ENCODE assay signal across 9 mouse cellular contexts in genomic region chr12:74293624-74294023, GRCm38 (mm10). TPM values are rescaled to one million over a fixed set of nuclear protein-coding genes. Genes with fewer than 3 reads are reported as not detected.
DNase-seq lines count a peak whose midpoint lies in the region; ATAC-seq and TF ChIP-seq lines count a peak whose summit lies in the region.
"Had no signal": no experiment of that assay in that cellular context is flagged by ENCODE, and none has a peak within 500 bp of the region (broad histone marks: within the 10 kb centered on the region; RNA-seq: fewer than 3 reads in every experiment).

No protein-coding gene starts in this region.

- H3K36me3 ChIP-seq in kidney, postnatal 0 days (ENCODE audit: insufficient read depth, low read length) = no peaks in the 10 kb centered on the region
- no peaks in the 10 kb centered on the region for H3K36me3 ChIP-seq in kidney, embryonic 16.5 days (ENCODE audit: insufficient read depth, low read length)
- no peaks in the 10 kb centered on the region for H3K36me3 ChIP-seq in G1E (replicated peaks)
- H3K36me3 ChIP-seq in forebrain, embryonic 12.5 days (replicated peaks) = no peaks in the 10 kb centered on the region
- H3K36me3 ChIP-seq: liver, embryonic 15.5 days had no signal

- no peaks in the 10 kb centered on the region for H3K9me3 ChIP-seq in kidney, postnatal 0 days (replicated peaks; ENCODE audit: low read length)
- no peaks in the 10 kb centered on the region for H3K9me3 ChIP-seq in kidney, embryonic 16.5 days (ENCODE audit: low read length)
- peaks cover 22% of the 10 kb centered on the region for H3K9me3 ChIP-seq in G1E (replicated peaks)
- no peaks in the 10 kb centered on the region for H3K9me3 ChIP-seq in forebrain, embryonic 12.5 days
- H3K9me3 ChIP-seq: liver, embryonic 15.5 days had no signal

- no peaks in the 10 kb centered on the region for H3K4me1 ChIP-seq in kidney, postnatal 0 days (replicated peaks; ENCODE audit: insufficient read depth, low read length)
- H3K4me1 ChIP-seq in kidney, embryonic 16.5 days (ENCODE audit: insufficient read depth, low read length) = no peaks in the 10 kb centered on the region
- H3K4me1 ChIP-seq in G1E (ENCODE audit: insufficient read depth, low read depth, low read length) = no peaks in the 10 kb centered on the region
- peaks cover 4% of the 10 kb centered on the region; the same call in 1 of the 2 replicates for H3K4me1 ChIP-seq in forebrain, embryonic 12.5 days
- H3K4me1 ChIP-seq: liver, embryonic 15.5 days had no signal

- no peak overlapping the region for H3K27ac ChIP-seq in kidney, postnatal 0 days
- no peak overlapping the region for H3K27ac ChIP-seq in kidney, embryonic 16.5 days (ENCODE audit: low read length)
- no peak overlapping the region for H3K27ac ChIP-seq in forebrain, embryonic 12.5 days
- H3K27ac ChIP-seq: liver, embryonic 15.5 days had no signal

- H3K27me3 ChIP-seq in kidney, postnatal 0 days (ENCODE audit: insufficient read depth, low read length) = no peaks in the 10 kb centered on the region
- H3K27me3 ChIP-seq in kidney, embryonic 16.5 days (ENCODE audit: insufficient read depth, low read length) = peaks cover 4% of the 10 kb centered on the region; the same call in 1 of the 2 replicates
- H3K27me3 ChIP-seq in G1E (ENCODE audit: insufficient read depth, low read length) = no peaks in the 10 kb centered on the region
- H3K27me3 ChIP-seq in forebrain, embryonic 12.5 days = no peaks in the 10 kb centered on the region
- H3K27me3 ChIP-seq: liver, embryonic 15.5 days had no signal

- WGBS in kidney, postnatal 0 days = 4% methylated on average over 4 of the region's 4 CpGs
- 4% methylated on average over 4 of the region's 4 CpGs for WGBS in kidney, embryonic 16.5 days
- 4% methylated on average over 4 of the region's 4 CpGs for WGBS in forebrain, embryonic 12.5 days

- DNase-seq in kidney, postnatal 0 days (ENCODE audit: low spot score) = peak; percentile 75
- DNase-seq in G1E (ENCODE audit: low spot score) = no peak
- peak; percentile 29 for DNase-seq in adrenal gland, postnatal 14 days
- DNase-seq in lung, postnatal 10 days = peak; percentile 42

- peak; percentile 88 for TF ChIP-seq CTCF in kidney, postnatal 0 days (IDR thresholded peaks at IDR 0.05; ENCODE audit: low read depth)
- TF ChIP-seq CTCF in G1E (IDR thresholded peaks at IDR 0.05; ENCODE audit: low read depth, low read length) = peak; percentile 12; the same call in 1 of the 2 replicates

- no peak for ATAC-seq in kidney, postnatal 0 days (replicated peaks; ENCODE audit: low FRiP score, low read depth)
- no peak for ATAC-seq in kidney, embryonic 16.5 days (ENCODE audit: low FRiP score, low TSS enrichment)
- ATAC-seq in G1E (ENCODE audit: extremely low read depth, insufficient number of reproducible peaks, low FRiP score, poor library complexity, severe bottlenecking) = no peak
- ATAC-seq in forebrain, embryonic 12.5 days (ENCODE audit: low FRiP score) = 0 out of 2 replicates have a peak, but pooled peaks have one; percentile 30
- no peak for ATAC-seq in erythroblast, adult 5-6 weeks (replicated peaks; ENCODE audit: low FRiP score, poor library complexity, severe bottlenecking)

- no peak overlapping the region for H3K9ac ChIP-seq in kidney, postnatal 0 days (ENCODE audit: low read depth, low read length)
- H3K9ac ChIP-seq in kidney, embryonic 16.5 days (replicated peaks; ENCODE audit: low read length) = no peak overlapping the region
- no peak overlapping the region for H3K9ac ChIP-seq in forebrain, embryonic 12.5 days
- H3K9ac ChIP-seq: liver, embryonic 15.5 days had no signal

- H3K4me3 ChIP-seq in kidney, postnatal 0 days (replicated peaks; ENCODE audit: low read depth, low read length) = no peak overlapping the region
- H3K4me3 ChIP-seq in kidney, embryonic 16.5 days (ENCODE audit: low read length) = no peak overlapping the region
- no peak overlapping the region for H3K4me3 ChIP-seq in G1E (ENCODE audit: low read depth, low read length)
- H3K4me3 ChIP-seq in forebrain, embryonic 12.5 days (replicated peaks) = no peak overlapping the region
- H3K4me3 ChIP-seq: liver, embryonic 15.5 days had no signal

- H3K4me2 ChIP-seq in kidney, postnatal 0 days (ENCODE audit: low read length) = no peak overlapping the region
- no peak overlapping the region for H3K4me2 ChIP-seq in kidney, embryonic 16.5 days (replicated peaks; ENCODE audit: low read depth, low read length)
- no peak overlapping the region for H3K4me2 ChIP-seq in forebrain, embryonic 12.5 days
- H3K4me2 ChIP-seq: liver, embryonic 15.5 days had no signal

RNA-seq across cellular contexts. Expression of gene Gm11042, which starts 22.6 kb away (rescaled TPM):
- polyA plus RNA-seq in kidney, postnatal 0 days (2015; fragmentation: Nextera tagmentation; extraction: Ambion mirVana) = not detected in 2 replicates
- not detected in 2 replicates for polyA plus RNA-seq in kidney, embryonic 16.5 days (2015; fragmentation: Nextera tagmentation; extraction: Ambion mirVana)
- total RNA-seq in G1E (2014; fragmentation: Nextera tagmentation) (not detected in 2 replicates), G1E (2017) (not detected in 2 replicates)
- polyA plus RNA-seq in G1E (2012) = not detected in 2 replicates
- total RNA-seq in adrenal gland, postnatal 14 days (2021) = not detected in 2 replicates
- polyA plus RNA-seq in forebrain, embryonic 12.5 days (2016; fragmentation: Nextera tagmentation; extraction: Ambion mirVana) = not detected in 2 replicates
- not detected in 2 replicates for total RNA-seq in erythroblast, adult 5-6 weeks (2015; ENCODE audit: low replicate concordance)
- total RNA-seq in erythroblast, adult 5-6 weeks (2017; ENCODE audit: low replicate concordance) = not detected in 2 replicates
- polyA plus RNA-seq: liver, embryonic 15.5 days; stomach, embryonic 14.5 days had no signal
